Mouse (Mus musculus) spleen, embryonic (tissue): Measurements from ENCODE around the gene Fbxw2.
"Not testable (repeated sequence)": the region's sequence is repeated elsewhere in the genome, so short reads cannot be mapped to it uniquely, and the experiment has no call there.

ENCODE experiments used
- CTCF ChIA-PET: fragments of 350-600 bp; sonication (Branson Sonifier 250); formaldehyde crosslinking; loops from one replicate; lab custom pipeline; 2022; lab: Charles Lee

Fbxw2 gene

DNA sequence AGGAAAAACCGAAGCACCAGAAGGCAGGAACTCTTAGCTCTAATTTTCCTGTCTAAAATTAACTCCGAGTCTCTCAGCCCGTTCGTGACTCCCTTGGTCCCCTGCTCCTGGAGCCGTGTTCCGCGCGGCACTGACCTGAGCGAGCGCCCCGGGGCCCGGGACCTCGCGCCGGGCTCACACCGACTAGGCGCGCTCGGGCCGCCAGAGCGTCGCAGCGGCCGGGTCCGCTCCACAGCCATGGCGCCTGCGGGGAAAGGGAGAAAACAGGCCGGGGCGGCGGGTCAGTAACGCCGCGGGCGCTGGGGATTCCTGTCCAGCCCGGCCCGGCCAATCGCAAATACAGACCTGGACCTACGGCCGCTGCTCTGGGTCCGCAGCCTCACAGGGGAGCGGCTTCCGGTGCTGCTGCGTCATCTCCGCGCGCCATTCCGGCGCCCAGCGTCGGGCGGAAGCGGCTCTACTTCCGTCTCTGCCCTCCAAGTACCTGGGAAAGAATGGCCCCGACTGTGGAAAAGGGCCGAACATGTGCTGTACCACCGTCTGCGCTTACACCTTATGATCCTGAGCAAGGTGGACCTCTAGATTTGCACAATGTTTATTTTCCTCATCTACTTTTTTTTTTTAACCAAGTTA, at the start of gene Fbxw2:
TSS of gene Fbxw2 (minus strand) at position 485 of the 633 bp plus-strand sequence.
- CTCF ChIA-PET, result no interaction called here

- CTCF ChIA-PET, result interaction anchor here (1.1 kb wide), 1 partner anchor 14 kb away, joined by 4 read pairs; no protein-coding TSS in a partner anchor
Observed at GRCm38 (mm10) chr2:34874816-34875345, 48.8 kb upstream of the Fbxw2 start, which contains the start of gene Psmd5. Gene Psmd5 (minus strand): TSS chr2:34874968.

GRCm38 (mm10) chr2:34874271-34874670, 48.2 kb upstream of the Fbxw2 start, which contains the start of gene Cutal:
Gene Cutal (plus strand): TSS chr2:34874396.
- CTCF ChIA-PET, result no interaction called here

- CTCF ChIA-PET, result interaction anchor here (0.6 to 0.7 kb wide), 2 partner anchors 32 to 97 kb away, joined by 3 read pairs; no protein-coding TSS in a partner anchor
Observed at GRCm38 (mm10) chr2:34870520-34871474, 44.7 kb upstream of the Fbxw2 start.

GRCm38 (mm10) chr2:34869680-34870079, 43.6 kb upstream of the Fbxw2 start:
- CTCF ChIA-PET, result interaction anchor here (1.1 kb wide), 1 partner anchor 110 kb away, joined by 4 read pairs; no protein-coding TSS in a partner anchor

- CTCF ChIA-PET, result no interaction called here
Observed at GRCm38 (mm10) chr2:34857728-34858127, 31.6 kb upstream of the Fbxw2 start.

DNA sequence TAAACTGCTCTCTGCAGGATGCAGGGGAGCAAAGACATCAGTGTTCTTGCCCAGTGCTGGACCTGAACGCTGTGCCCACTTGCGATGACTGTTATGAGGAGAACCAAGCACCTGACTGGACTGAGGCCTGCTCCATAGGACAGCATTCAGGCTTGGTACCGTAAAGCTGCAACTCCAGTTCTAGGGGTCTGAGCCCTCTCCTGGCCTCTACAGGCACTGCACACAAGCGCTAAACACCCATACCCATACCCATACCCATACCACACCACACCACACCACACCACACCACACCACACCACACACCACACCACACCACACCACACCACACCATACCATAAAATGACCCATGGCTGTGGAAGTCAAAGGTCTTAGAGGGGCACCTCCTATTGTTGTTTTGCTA, 29.2 kb upstream of the Fbxw2 start:
- CTCF ChIA-PET, result no interaction called here

GRCm38 (mm10) chr2:34847702-34848101, 21.6 kb upstream of the Fbxw2 start:
- CTCF ChIA-PET, result interaction anchor here (0.7 kb wide), 1 partner anchor 32 kb away, joined by 7 read pairs; no protein-coding TSS in a partner anchor

DNA sequence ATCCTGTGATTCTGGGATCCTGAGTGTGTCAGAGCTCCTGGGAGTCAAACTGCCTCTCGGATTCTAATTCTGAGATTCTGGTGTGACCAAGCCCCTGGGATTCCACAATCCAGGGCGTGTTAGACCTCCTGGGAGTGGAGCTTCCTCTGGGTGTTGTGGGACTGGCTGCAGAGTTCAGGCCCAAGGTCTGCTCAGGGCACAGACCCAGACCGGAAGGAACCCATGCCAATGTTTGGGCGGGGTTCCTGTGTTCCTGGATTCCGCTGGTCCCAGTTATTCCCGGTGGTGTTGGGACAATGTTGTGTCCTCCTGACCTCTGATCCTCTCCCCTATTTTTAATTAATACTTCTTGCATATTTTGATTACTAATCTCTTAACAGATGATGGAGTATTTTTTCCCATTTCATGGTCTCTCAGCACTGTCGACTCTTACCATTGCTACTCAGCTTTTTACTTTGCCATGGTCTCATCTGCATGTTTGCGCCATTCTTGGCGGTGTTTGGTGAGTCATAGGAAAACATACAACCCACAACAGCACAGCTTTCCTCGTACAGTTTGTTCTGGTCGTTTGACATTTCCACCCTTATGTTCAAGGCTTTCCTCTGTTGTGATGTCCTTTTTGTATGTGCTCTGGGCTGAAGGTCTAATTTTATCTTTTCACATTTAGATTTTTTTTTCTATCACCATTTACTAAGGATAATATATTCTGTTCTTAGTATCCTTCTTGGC, 17.3 kb upstream of the Fbxw2 start:
- CTCF ChIA-PET, result no interaction called here

GRCm38 (mm10) chr2:34841706-34842105, 15.6 kb upstream of the Fbxw2 start:
- CTCF ChIA-PET, result no interaction called here

DNA sequence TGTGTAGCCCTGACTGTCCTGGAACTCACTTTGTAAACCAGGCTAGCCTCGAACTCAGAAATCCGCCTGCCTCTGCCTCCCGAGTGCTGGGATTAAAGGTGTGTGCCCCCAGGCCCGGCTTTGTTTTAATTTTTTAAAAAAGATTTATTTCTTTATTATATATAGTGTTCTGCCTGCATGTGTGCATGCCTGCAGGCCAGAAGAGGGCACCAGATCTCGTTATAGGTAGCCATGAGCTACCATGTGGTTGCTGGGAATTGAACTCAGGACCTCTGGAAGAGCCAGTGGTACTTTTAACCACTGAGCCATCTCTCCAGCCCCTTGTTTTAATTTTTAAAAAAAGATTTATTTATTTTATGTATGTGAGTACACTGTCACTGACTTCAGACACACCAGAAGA, 14.0 kb upstream of the Fbxw2 start:
- CTCF ChIA-PET, result interaction anchor here (0.7 kb wide), 1 partner anchor 202 kb away, joined by 5 read pairs; no protein-coding TSS in a partner anchor

GRCm38 (mm10) chr2:34835669-34836068, 9.6 kb upstream of the Fbxw2 start:
- CTCF ChIA-PET, result no interaction called here

GRCm38 (mm10) chr2:34833624-34834023, 7.5 kb upstream of the Fbxw2 start:
- CTCF ChIA-PET, result no interaction called here

DNA sequence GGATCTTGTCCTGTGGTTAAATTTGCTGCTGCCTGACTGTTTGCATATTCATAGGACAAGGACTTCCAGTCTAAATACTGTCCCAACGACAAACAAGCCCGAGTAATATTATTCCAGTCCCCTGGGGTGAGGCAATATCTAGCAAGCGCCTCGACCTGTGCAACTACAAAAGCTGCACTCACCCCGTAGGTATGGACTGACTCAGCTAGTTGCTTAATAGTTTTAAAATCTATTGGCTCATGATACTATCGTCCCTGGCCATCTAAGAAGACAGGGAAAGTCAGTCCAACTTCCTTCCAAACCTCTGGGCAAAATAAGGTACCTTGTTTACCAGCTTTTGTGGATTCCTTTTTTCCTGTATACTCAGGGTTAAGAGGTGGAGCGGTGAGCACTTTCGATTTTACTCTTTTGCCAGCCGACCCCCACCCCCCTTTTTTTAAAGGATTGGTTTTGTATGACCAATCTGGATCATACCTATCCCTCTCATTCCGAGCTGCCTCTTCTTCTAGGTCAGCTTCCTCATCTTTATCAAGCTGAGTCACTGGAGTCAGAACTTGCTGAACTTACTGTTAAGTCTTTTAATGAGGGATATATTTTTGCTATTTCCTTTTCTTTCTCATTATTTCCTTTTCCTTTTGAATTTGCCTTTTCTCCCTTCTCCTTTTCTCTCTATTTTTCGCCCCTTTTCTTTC, 6.8 kb upstream of the Fbxw2 start, which contains the start of gene Gm34653:
TSS of gene Gm34653 (plus strand) at position 242 of the 692 bp plus-strand sequence.
- CTCF ChIA-PET, result not testable (repeated sequence)

- CTCF ChIA-PET, result not testable (repeated sequence)
Observed at GRCm38 (mm10) chr2:34830066-34830465, 4.0 kb upstream of the Fbxw2 start.

DNA sequence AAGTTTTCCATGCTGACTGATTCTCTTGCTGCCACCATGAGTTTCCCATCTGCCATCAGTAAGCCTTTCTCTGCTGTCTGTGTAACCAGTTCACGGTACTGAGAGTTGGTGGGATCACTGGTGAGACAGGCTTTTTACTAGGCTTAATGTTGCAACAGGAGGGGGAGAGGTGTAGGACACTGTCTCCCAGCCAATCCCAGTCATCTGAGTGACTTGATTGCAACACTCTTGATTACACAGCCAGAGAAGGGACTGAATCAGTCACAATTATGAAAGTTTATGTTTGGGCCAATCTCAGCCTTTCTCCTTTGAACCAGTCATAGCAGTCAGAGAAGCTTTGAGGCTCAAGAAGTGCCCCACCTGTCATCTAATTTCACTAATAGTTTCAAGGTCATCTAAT, 1.9 kb upstream of the Fbxw2 start:
- CTCF ChIA-PET, result interaction anchor here (0.6 kb wide), 1 partner anchor 140 kb away, joined by 3 read pairs; no protein-coding TSS in a partner anchor

DNA sequence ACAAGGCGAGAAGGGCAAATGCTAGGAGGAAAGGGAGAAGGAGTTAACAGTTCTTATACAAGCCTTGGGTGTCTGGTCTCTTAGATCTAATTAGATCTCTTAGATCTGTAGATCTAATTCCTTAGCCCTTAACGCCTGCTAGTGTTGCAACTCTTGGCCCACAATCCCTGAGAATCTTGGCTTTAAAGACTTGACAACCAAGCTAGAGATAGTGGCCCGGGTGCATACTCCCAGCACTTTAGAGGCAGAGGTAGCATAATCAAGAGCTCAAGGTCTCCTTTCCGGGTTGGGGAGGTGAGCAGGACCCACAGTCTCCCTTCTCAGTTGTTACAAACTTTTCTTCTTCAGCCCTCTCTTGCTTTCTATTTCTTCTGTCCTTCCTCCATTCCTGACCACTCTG, 1.5 kb upstream of the Fbxw2 start:
- CTCF ChIA-PET, result interaction anchor here (0.6 to 1.1 kb wide), 2 partner anchors 76 to 139 kb away, joined by 3 to 20 read pairs; no protein-coding TSS in a partner anchor

- CTCF ChIA-PET, result interaction anchor here (1.1 kb wide), 1 partner anchor 75 kb away, joined by 20 read pairs; no protein-coding TSS in a partner anchor
Observed at GRCm38 (mm10) chr2:34826460-34827231, 535 bp upstream of the Fbxw2 start.

GRCm38 (mm10) chr2:34818492-34818891, 7.6 kb downstream of the Fbxw2 start:
- CTCF ChIA-PET, result interaction anchor here (1.1 kb wide), 1 partner anchor 67 kb away, joined by 3 read pairs; no protein-coding TSS in a partner anchor
